ENCODE assay signal across 9 mouse cellular contexts in genomic region chr2:65667590-65668436, GRCm38 (mm10). TPM values are rescaled to one million over a fixed set of nuclear protein-coding genes. Genes with fewer than 3 reads are reported as not detected.
A peak's percentile ranks its signal among the peaks of the same experiment; 100 is the strongest.
DNase-seq lines count a peak whose midpoint lies in the region; ATAC-seq lines count a peak whose summit lies in the region.
"Had no signal": no experiment of that assay in that cellular context is flagged by ENCODE, and none has a peak within 500 bp of the region (broad histone marks: within the 10 kb centered on the region; RNA-seq: fewer than 3 reads in every experiment).

No protein-coding gene starts in this region.

- H3K27ac ChIP-seq in heart, embryonic 15.5 days = no peak overlapping the region
- peak overlapping the region; percentile 64 for H3K27ac ChIP-seq in hindbrain, embryonic 13.5 days
- no peak overlapping the region for H3K27ac ChIP-seq in midbrain, embryonic 12.5 days (replicated peaks)

- WGBS in heart, embryonic 15.5 days = 50% methylated on average over 18 of the region's 18 CpGs
- WGBS in hindbrain, embryonic 13.5 days = 57% methylated on average over 18 of the region's 18 CpGs
- 54% methylated on average over 18 of the region's 18 CpGs for WGBS in midbrain, embryonic 12.5 days

- intact Hi-C loops in heart, postnatal 14 days (cut with DNase I) = loop anchor here (5.0 kb wide), 3 partner anchors 46 to 271 kb away; partner anchors contain the start of gene Scn2a

- ATAC-seq in heart, embryonic 15.5 days (replicated peaks; ENCODE audit: insufficient number of reproducible peaks, insufficient read depth, low FRiP score, low read depth) = no peak
- ATAC-seq in hindbrain, embryonic 13.5 days (ENCODE audit: low FRiP score) = peak; percentile 47
- ATAC-seq in midbrain, embryonic 12.5 days (ENCODE audit: low FRiP score, low read depth) = peak; percentile 59

- H3K27me3 ChIP-seq in heart, embryonic 15.5 days = no peaks in the 10 kb centered on the region
- no peaks in the 10 kb centered on the region for H3K27me3 ChIP-seq in hindbrain, embryonic 13.5 days
- H3K27me3 ChIP-seq in midbrain, embryonic 12.5 days = no peaks in the 10 kb centered on the region

- peak overlapping the region; percentile 63 for H3K4me2 ChIP-seq in heart, embryonic 15.5 days
- peak overlapping the region; percentile 67 for H3K4me2 ChIP-seq in hindbrain, embryonic 13.5 days
- H3K4me2 ChIP-seq in midbrain, embryonic 12.5 days (replicated peaks) = peak overlapping the region; percentile 48

- DNase-seq in heart, postnatal 14 days = no peak
- DNase-seq in cerebellum, postnatal 25 days = peak; percentile 33 to 51
- DNase-seq in layer of hippocampus, adult 9-11 months = no peak
- no peak for DNase-seq in retina, postnatal 1 day
- no peak for DNase-seq in right cerebral cortex, postnatal 36 days (ENCODE audit: low spot score in 2 of 2)

- H3K36me3 ChIP-seq in heart, embryonic 15.5 days = no peaks in the 10 kb centered on the region
- H3K36me3 ChIP-seq in hindbrain, embryonic 13.5 days = no peaks in the 10 kb centered on the region; the same call in 1 of the 2 replicates
- no peaks in the 10 kb centered on the region for H3K36me3 ChIP-seq in midbrain, embryonic 12.5 days
- H3K36me3 ChIP-seq: G1E had no signal

- H3K4me3 ChIP-seq in heart, embryonic 15.5 days = peak overlapping the region; percentile 41
- H3K4me3 ChIP-seq in hindbrain, embryonic 13.5 days = peak overlapping the region; percentile 49
- peak overlapping the region; percentile 22 for H3K4me3 ChIP-seq in midbrain, embryonic 12.5 days

- no peak overlapping the region for H3K9ac ChIP-seq in heart, embryonic 15.5 days
- no peak overlapping the region; the same call in 1 of the 2 replicates for H3K9ac ChIP-seq in hindbrain, embryonic 13.5 days
- no peak overlapping the region for H3K9ac ChIP-seq in midbrain, embryonic 12.5 days (replicated peaks)

- H3K9me3 ChIP-seq in heart, embryonic 15.5 days (replicated peaks) = no peaks in the 10 kb centered on the region
- no peaks in the 10 kb centered on the region for H3K9me3 ChIP-seq in hindbrain, embryonic 13.5 days
- no peaks in the 10 kb centered on the region for H3K9me3 ChIP-seq in midbrain, embryonic 12.5 days

- H3K4me1 ChIP-seq in heart, embryonic 15.5 days (replicated peaks) = peaks cover 3% of the 10 kb centered on the region
- peaks cover 19% of the 10 kb centered on the region for H3K4me1 ChIP-seq in hindbrain, embryonic 13.5 days (replicated peaks)
- H3K4me1 ChIP-seq in midbrain, embryonic 12.5 days = peaks cover 14% of the 10 kb centered on the region; the same call in 1 of the 2 replicates

RNA-seq across cellular contexts. Expression of gene Scn2a, which starts 47.2 kb away (rescaled TPM):
- polyA plus RNA-seq in heart, embryonic 15.5 days (2015; fragmentation: Nextera tagmentation; extraction: Ambion mirVana) = 0.94 and 1.5 TPM in 2 replicates
- total RNA-seq in heart, postnatal 14 days (2021) = under 1 TPM; 0.27 to 0.33 TPM
- polyA plus RNA-seq in hindbrain, embryonic 13.5 days (2015; fragmentation: Nextera tagmentation; extraction: Ambion mirVana) = 37.1 and 38.6 TPM in 2 replicates
- polyA plus RNA-seq in midbrain, embryonic 12.5 days (2016; fragmentation: Nextera tagmentation; extraction: Ambion mirVana) = 14.8 and 15.4 TPM in 2 replicates
- polyA plus RNA-seq: G1E had no signal

Comparison
In these comparisons a context has a peak if more than half of its experiments do, and no peak if none do; other contexts are left out.
1. DNase-seq: peak in cerebellum, postnatal 25 days (2 of 2); none in heart, postnatal 14 days (0 of 2), layer of hippocampus, adult 9-11 months (single experiment), retina, postnatal 1 day (single experiment) and right cerebral cortex, postnatal 36 days (0 of 2).
2. Peak in every context shown above with its lines, with median percentiles within 50 percentile points of each other: H3K4me2 ChIP-seq and H3K4me3 ChIP-seq.